Mouse (Mus musculus) adrenal gland, postnatal 10 days (tissue): Measurements from ENCODE around the gene Cryaa. TPM values are rescaled to one million over a fixed set of nuclear protein-coding genes. Genes with fewer than 3 reads are reported as not detected.
"Not testable (repeated sequence)": the region's sequence is repeated elsewhere in the genome, so short reads cannot be mapped to it uniquely, and the experiment has no call there.

Experiments used
- DNase-seq: peaks from one replicate; pipeline ENCODE4 v3.0.0; 2021; ENCODE audit warnings: mixed read lengths
- total RNA-seq, 2 experiments: library from RNA; stranded (reverse); gene quantifications; 2 replicates each; pipeline ENCODE4 v1.2.3; 2021

The Cryaa gene
- total RNA-seq, 2 experiments from 2014 or later = not detected

DNA sequence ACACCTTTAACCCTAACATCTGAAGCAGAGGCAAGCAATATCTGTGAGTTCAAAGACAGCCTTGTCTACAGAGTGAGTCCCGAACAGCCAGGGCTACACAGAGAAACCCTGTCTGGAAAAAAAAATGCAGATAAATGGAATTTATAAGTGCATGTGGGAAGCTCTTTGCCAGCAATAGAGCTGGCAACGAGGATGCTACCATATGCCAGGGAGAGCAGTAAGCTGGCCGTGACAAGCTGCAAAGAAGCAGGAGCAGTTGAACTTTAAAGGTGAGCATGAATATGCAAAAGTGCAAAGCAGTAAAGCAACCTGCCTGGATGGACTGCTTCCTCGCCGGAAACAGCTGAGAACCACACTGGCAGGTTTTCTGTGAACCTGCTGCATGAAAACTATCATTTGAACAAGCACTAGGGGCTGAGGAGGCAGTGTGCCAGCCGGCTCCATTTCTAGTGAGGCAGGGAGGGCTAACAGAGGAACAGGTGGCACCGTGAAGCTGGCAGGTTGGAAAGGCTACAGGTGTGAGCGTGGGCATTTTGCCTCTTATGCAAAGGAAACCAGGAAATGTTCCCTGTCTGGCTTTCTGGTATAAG lies 16.9 kb upstream of the Cryaa start:
- no peak for DNase-seq

DNA sequence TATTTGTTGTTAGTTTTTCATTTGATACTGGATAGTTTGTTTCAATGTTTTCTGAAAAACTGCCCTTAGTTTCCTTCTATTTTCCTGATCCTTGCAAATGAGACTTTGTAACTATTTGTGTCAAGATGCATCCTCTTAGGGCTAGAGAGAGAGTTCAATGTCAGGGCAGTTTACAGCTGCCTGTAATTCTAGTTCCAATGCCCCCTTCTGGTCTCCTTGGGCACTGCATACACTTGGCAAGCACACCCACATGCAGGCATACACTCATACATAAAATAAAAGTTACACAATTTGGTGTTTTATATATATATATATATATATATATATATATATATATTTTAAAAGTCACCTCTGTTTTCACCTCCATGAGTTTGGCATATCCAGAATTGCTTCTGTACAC lies 14.8 kb upstream of the Cryaa start:
- no peak for DNase-seq

DNA sequence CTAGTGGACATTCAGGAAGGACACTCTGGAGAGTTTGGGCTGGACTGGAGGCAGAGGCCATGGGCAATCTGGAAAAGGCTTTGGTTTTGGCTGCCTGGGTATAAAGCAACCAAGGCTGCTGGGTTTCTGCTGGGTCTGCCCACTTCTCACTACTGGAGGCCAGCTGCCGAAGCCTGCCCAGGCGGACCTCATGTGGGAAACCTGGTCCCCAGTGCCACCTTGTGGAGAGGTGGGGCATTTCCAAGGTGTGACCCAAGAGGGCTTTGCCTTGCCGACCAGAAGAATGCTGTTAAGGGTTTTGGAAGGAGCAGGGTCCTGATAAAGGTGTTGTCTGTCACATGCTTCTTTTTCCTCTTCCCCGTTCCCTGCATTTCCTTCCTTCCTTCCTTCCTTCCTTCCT lies 12.8 kb upstream of the Cryaa start:
- DNase-seq = peak; percentile 92

DNA sequence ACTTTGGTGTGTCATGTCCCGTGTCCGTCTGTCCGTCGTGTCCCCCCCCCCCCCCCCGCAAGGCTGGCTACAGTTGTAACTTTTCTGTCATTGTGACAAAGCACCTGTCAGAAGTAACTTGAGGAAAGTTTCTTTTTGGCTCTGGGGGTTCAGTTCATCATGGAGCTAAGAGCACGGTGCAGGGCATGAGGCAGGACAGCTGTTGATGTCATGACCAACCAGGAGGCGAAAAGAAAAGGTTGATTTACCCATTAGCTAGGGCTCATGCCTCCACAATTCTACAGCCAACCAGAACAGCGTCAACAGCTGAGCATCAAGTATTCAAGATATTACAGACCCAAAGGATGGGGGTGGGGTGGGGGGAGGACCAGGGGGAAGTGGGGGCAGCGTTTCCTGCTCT lies 9.3 kb upstream of the Cryaa start:
- no peak for DNase-seq

DNA sequence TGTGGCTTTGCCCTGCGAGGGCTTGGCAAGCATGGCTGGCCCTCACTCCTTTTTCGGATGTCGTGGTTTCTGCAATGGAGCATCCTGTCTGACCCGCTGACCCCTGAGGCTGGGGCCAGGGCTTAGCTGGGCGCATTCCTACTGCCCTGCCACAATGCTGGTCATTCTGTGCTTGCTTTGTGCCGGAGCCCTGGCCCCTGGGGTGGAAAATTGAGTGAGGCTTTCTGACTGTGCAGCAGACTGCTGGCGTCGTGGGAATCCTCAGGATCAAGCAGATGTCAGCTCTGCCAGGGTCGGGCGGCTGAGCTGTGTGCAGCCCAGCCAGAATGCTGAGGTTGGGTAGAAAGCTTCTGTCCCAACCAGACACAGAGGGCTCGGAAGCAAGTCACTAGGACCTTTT lies 7.4 kb upstream of the Cryaa start:
- DNase-seq = no peak

DNA sequence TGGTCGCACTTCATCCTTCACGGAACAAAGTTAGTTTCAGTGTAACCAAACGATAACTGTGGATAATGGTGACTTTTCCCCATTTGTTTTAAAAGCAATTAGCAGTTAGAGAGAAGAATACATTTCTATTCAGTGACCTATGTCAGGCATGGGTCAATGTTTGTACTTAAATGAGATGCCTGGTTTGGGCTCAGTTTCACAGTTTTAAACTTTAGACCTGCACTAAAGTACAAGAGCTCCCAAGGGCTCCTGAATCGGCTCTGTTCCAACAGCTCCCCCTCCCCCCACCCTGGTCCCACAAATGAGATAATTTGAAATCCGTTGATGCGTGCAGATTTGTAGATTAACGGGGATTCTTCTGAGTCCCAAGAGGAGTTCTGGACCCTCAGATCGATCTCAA lies 5.9 kb upstream of the Cryaa start:
- DNase-seq = no peak

DNA sequence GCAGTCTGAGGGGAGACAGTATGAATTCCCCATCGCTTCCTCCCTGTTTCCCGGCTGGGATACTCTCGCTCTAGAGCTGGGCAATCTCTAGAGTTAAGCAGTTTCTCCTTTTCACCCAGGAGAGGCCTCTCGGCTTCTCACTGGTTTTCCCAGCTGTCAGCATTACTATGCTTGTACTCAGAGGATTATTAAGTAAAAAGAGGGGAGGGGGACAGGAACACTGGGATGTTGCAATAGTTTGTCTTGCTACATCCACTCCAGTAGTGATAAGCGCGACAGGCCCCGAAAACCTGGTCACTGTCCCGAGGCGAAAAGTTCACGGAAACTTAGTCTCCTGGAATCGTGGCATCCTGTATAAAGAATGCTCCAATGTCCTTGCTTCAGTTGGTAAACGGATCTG lies 5.3 kb upstream of the Cryaa start:
- no peak for DNase-seq

DNA sequence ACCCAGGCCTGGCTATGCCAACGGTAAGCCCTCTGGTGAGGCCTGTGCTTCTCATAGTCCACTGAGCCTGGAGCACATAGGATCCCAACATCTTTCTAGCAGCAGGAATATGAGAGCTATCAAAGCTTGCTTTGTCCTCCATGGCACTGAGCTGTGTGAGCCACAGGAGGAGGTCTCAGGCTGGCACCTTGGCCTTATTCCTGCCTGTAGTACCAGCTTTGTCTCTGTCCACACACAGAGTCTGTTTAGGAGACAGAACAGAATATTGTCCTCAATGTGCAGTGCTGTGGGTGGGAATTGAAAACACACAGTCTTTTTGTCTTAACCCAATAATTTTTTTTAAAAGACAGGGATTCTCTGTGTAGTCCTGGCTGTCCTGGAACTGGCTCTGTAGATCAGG lies 3.2 kb upstream of the Cryaa start:
- no peak for DNase-seq

DNA sequence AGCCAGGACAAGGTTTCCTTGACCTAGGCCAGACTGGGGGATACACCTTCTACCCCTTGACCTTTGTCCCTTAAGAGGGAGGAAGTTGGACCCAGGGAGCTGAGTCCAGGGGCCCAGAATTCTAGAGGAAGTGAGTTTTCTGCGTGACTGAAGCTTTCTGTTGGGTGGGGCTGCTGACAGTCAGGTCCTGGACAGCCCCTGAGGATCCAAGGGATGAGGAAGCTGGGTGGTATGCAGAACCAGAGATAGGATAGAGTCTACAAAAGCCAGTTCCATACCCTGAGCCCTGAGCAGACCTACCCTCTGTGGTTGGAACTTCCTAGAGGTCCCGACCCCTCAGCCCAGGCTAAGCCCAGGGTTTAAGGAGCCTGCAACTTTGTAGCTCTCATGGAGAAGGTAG lies 2.8 kb downstream of the Cryaa start:
- no peak for DNase-seq

DNA sequence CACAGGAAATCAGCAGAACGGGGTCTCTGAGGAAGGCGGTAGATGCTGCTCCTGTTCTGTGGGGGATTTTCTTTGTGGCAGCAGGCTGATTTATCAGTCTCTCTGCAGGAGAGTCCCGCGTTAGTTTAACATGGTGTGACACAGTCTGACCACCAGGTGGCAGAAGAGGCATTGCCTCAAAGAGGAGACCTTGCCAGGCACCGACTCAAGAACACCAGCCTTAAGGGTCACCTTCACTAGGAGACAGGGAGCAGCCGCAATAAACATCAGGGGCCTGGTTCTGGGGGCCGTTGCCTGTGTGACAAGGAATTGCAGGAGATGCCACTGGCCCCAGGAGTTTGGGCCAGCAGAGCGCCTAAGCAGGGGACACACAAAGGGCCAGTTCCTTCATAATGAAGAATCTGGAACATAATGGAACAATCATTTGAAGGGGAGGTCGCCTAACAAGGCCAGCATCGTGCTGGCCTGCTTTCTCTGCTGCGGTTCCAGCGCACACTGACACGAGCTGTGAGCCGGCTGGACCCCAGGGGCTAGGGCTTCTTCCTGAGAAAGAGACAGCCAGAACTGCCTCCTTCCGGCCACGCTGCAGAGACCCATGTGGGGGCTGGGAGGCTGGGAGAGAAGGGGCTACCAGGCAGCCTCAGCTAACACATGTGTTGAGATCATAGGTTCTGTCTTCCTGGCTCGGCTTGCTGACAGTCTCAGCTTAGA lies 8.1 kb downstream of the Cryaa start:
- peak; percentile 89 for DNase-seq

DNA sequence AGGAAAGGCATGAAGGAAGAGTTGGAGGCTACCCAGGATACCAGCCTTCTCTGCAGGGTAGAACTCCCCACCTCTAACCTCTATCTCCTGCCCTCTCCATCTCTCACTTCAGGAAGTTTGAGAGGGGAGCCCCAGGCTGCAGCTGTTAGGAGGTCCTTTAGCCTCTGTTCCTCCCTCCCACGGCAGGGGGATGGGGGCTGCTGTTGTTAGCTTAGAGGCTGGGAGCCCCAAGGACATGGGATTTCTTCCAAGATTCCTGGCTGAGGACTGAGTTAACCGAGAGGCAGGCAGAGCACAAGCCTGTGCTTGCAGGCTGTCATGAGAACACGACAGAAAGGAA lies 8.6 kb downstream of the Cryaa start:
- DNase-seq = peak; percentile 65

DNA sequence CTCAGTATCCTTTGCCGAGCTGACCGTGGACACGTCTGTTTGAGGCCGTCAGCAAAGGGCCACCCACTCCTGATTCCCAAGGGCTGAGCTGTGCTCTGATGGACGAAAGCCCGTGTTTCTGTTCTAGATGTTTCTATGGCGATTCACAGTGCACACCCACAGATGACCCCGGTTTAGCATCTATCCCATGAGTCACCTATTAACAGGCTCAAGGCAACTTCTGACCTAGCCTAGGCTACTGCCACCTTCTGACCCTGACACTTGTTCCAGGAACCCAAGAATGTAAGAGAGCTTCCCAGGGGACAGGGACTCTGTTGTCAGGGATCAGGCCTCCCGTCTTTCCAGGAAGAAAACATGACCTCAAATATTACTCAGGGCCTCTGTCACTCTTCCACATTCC lies 10.5 kb downstream of the Cryaa start:
- DNase-seq = no peak

DNA sequence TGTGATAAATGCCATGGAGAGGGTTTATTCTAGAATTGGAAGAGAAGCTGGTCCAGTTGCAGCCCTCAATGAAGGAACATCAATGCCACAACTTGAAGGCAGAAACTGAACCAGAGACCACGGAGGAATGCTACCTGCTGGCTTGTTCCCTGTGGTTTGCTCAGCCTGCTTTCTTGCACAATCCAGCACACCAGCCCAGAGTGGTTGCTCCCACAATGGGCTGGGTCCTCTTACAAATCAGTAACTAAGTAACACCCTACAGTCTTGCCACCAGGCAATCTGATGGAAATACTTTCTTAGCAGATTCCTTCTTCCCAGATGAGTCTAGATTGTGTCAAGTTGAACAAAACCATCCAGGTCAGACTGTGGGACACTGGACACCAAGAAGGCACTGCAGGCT lies 12.0 kb downstream of the Cryaa start:
- no peak for DNase-seq

DNA sequence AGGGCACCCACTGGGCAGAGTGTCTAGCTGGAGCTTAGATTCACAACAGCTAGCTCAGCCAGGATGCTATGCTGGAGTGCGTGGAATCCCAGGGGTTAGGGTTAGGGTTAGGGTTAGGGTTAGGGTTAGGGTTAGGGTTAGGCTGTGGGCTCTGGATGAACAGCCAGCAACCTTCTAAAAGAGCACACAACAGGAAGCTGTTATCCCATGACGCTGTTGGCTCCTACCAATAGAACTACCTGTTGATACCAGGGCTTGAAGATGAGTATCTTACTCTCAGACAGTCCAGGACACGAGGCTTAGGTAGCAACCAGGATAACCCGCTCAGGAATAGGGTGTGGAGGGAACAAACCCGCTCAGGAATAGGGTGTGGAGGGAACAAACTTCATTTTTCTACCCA lies 15.3 kb downstream of the Cryaa start:
- no peak for DNase-seq

DNA sequence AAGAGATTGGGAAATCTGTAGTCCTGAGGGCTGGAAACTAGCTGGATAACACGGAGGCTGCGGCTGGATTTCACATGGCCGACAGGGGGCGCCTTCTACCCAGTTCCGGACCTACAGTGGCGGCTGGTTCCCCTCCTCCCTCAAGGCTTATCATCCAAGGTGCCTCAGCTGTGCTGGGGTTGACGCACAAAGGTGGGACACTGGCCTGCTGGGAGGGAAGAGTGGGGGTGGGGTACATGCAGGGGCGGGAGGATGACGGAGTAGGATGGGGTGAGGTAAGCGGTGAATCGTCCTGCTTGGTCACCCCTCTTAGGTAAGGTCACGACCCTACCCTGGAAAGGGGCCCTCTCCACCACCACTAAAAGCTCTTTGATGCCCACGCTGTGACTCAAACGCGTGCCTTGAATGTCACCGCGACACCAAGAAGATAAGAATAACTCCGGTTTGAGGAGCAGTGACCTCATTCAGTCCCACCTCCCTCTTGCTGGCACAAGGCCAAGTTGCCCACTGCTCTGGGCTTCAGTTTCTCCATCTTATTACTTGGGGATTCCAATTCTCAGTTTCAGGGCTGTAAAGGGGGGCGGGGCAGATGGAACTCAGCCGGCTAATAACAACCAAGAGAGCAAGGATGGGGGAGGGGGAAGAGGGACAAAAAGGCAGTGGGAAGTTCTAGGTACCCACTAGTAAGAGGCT lies 15.9 kb downstream of the Cryaa start:
- peak; percentile 90 for DNase-seq

DNA sequence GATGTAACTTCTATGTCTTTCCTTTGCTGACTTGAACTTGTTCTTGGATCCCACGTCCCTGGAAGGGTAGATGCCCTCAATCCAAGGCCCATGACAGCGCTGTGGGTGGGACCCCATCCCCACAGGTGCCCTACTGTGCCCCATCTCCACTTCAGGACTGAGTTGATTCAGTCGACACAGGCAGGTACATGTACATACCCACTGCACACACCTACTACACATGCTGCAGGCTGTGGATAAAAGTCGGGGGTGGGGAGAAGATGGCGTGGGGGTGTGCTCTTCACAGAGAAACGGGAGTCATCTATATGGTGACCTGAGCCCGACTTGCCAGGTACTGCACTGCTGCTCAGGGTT lies 16.4 kb downstream of the Cryaa start:
- no peak for DNase-seq

DNA sequence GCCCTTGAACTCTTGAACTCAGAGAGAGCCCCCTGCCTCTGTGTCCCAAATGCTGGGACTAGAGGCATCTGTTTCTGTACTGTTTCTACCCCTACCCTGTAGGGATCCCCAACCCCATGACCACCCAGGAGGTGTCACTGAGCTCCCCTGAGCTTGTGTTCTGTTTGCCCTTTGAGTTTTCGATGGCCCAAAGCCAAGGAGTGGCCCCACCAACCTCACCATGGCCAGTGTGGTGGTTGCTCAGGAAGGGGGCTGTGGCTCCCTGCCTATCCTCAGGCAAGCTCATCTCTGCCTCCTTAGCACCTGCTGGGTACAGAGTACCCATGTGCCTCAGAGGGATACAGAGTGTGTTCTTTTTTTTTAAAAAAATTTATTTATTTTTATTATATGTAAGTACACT lies 17.3 kb downstream of the Cryaa start:
- no peak for DNase-seq

DNA sequence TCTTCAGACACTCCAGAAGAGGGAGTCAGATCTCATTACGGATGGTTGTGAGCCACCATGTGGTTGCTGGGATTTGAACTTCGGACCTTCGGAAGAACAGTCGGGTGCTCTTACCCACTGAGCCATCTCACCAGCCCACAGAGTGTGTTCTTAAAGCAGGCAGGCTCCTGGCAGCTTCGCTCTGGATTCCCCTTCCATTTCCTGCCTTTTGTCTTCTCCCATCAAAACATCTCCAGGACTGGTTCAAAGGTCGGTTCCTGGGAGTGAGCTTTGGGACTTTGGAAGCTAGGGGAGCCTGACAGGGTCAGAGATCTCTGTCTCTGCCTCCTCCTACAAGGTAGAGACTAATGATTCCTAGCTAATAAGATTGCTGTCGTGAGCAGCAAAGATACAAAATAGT lies 17.7 kb downstream of the Cryaa start:
- DNase-seq = not testable (repeated sequence)

DNA sequence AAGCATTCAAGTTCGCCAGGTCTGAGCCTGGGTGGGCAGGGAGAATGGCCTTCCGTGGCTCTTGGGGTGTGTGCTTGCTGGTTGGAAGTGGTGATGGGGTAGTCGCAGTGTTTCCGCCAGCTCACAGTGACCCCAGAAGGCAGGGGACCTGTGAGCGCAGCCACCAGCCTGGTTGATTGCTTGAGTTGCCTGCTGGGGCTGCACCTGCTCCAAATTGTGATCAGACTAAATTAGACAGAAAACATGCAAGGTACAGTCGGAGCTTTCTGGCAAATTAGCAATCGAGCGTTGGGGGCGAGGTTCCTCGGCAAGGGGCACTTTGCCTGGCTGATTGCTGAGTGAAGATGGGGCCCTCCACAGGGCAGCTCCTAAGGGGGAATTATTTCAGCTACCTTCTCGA lies 20.7 kb downstream of the Cryaa start:
- no peak for DNase-seq

DNA sequence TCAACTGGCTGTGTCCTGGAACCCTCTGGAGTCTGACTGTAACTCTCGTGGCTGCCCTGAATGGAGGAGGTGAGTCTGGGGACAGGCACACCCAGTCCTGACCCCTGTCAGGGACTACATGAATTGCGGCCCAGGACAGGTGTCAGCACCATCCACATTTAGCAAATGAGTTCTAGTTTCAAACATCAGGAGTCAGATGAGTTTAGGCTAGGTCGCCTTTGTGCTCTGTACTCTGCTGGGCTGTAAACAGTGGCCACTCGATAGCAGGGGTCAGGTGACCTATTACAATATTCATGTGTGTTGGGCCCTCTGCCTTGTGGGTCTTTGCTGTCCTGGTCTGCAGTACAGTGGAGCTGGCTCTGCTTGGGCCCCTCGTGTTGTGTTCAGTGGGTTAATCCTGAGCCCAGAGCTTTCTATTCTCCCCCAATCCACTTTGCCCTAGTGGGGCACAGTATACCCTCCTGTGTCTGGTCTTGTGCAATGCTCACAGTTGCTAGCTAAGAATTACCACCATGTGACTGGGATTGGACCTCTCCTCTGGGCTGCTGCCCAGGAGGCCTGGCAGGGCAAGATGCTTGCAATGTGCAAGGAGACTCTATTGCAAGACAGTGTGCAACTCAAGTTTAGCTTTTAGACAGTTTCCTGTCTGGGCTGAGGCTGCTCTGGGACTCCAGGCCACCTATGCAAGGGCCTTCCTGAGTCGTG lies 25.8 kb downstream of the Cryaa start:
- peak; percentile 77 for DNase-seq

DNA sequence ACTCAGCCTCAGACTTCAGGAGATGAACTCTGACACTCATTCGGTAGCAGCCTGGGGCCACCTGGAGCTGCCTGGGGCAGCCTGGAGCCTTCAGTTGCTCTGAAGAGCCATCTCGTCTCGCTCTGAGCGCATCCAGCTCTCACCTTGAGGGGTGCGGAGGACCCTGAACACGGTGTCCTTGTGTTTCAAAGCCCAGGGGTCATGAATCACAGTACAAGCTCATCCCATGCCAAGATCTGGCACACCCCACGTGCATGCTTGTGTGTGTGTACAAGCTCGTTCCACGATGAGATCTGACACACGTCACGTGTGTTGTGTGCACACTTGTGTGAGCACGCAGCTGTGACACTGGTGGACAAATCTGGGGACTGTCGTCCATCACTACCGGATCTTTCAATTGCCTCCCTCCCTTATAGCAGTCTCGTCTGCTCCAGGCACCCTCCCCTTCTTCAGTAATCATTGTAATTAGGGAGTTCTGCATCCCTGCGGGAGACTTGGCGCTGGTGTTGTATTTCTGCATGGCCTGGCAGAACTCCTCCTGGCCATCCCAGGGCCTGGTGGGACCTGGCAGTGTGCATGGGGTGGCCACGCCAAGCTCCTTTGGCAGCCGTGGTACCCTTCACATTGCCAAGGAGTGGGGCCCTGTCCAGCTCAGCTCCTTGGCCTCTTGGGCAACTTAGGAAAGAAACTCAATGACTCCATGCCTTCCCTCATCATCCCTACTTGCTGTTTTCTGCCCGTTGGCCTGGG lies 27.8 kb downstream of the Cryaa start:
- peak; percentile 76 for DNase-seq

DNA sequence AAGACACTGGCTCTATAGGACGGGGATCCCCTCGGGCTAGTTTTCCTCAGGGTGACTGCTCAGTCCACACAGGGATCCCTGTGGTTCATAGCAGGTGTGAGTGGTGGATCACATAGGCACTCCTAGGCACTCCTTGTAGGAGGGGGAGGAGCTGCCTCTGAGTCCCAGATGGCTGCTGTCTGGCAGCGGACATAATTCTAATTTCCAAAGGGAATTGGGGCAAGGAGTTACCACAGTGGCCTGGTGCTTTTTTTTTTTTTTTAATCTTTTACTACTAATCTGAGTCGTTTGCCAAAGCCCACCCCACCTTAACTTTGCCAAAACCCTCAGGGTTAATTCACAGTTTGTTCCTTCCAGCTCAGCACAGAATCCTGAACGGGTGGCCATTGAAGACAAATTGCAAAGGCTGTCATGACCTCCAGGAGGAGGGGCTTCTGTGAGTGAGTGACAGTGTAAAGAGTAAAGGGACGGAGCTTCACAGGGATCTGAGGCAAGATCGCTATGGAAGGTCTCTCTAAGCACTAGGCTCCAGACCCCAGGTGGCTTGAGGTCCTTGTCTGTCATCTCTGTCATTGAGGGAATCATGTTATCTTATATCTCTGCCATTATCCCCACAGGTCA lies 31.6 kb downstream of the Cryaa start:
- DNase-seq = peak; percentile 31
